Mouse (Mus musculus): Measurements from ENCODE around the gene Apol9a.
"Not testable (repeated sequence)": the region's sequence is repeated elsewhere in the genome, so short reads cannot be mapped to it uniquely, and the experiment has no call there.

Gene Apol9a

GRCm38 (mm10) chr15:77411035-77411434 is at the start of gene Apol9a:
Gene Apol9a, minus strand, starts transcription at chr15:77411135.
- DNase-seq (ENCODE audit: low spot score): not testable (repeated sequence)

- DNase-seq (ENCODE audit: low spot score): not testable (repeated sequence)
Observed at GRCm38 (mm10) chr15:77449927-77450326, 39.0 kb upstream of the Apol9a start.

GRCm38 (mm10) chr15:77447392-77447791 is 36.5 kb upstream of the Apol9a start, which contains the start of gene Apol7b:
Gene Apol7b, minus strand, starts transcription at chr15:77447492.
- DNase-seq (ENCODE audit: low spot score): not testable (repeated sequence)

- not testable (repeated sequence) for DNase-seq (ENCODE audit: low spot score)
Observed at GRCm38 (mm10) chr15:77445668-77446067, 34.7 kb upstream of the Apol9a start.

GRCm38 (mm10) chr15:77444746-77445145 is 33.8 kb upstream of the Apol9a start:
- peak; percentile 10 for DNase-seq (ENCODE audit: low spot score)

- DNase-seq (ENCODE audit: low spot score): not testable (repeated sequence)
Observed at GRCm38 (mm10) chr15:77428690-77429448, 17.9 kb upstream of the Apol9a start.

GRCm38 (mm10) chr15:77422925-77423324 is 12.0 kb upstream of the Apol9a start:
- not testable (repeated sequence) for DNase-seq (ENCODE audit: low spot score)

- DNase-seq (ENCODE audit: low spot score): not testable (repeated sequence)
Observed at GRCm38 (mm10) chr15:77419657-77420056, 8.7 kb upstream of the Apol9a start.

- not testable (repeated sequence) for DNase-seq (ENCODE audit: low spot score)
Observed at GRCm38 (mm10) chr15:77416655-77417333, 5.9 kb upstream of the Apol9a start.

- DNase-seq (ENCODE audit: low spot score): not testable (repeated sequence)
Observed at GRCm38 (mm10) chr15:77415653-77416052, 4.7 kb upstream of the Apol9a start.

- DNase-seq (ENCODE audit: low spot score): not testable (repeated sequence)
Observed at GRCm38 (mm10) chr15:77412695-77413094, 1.8 kb upstream of the Apol9a start.

GRCm38 (mm10) chr15:77406370-77406769 is 4.6 kb downstream of the Apol9a start:
- DNase-seq (ENCODE audit: low spot score): not testable (repeated sequence)

- not testable (repeated sequence) for DNase-seq (ENCODE audit: low spot score)
Observed at GRCm38 (mm10) chr15:77399027-77399426, 11.9 kb downstream of the Apol9a start, which contains the start of gene Apol7a. Gene Apol7a, minus strand, starts transcription at chr15:77399110.

- not testable (repeated sequence) for DNase-seq (ENCODE audit: low spot score)
Observed at GRCm38 (mm10) chr15:77397450-77398132, 13.3 kb downstream of the Apol9a start.

- not testable (repeated sequence) for DNase-seq (ENCODE audit: low spot score)
Observed at GRCm38 (mm10) chr15:77393832-77394231, 17.1 kb downstream of the Apol9a start.

- no peak for DNase-seq (ENCODE audit: low spot score)
Observed at GRCm38 (mm10) chr15:77387462-77387861, 23.5 kb downstream of the Apol9a start.

GRCm38 (mm10) chr15:77384340-77385030 is 26.4 kb downstream of the Apol9a start:
- DNase-seq (ENCODE audit: low spot score): no peak

GRCm38 (mm10) chr15:77382880-77383279 is 28.1 kb downstream of the Apol9a start:
- no peak for DNase-seq (ENCODE audit: low spot score)

GRCm38 (mm10) chr15:77382271-77382850 is 28.6 kb downstream of the Apol9a start:
- DNase-seq (ENCODE audit: low spot score): no peak

- no peak for DNase-seq (ENCODE audit: low spot score)
Observed at GRCm38 (mm10) chr15:77381481-77381880, 29.5 kb downstream of the Apol9a start.

GRCm38 (mm10) chr15:77379921-77380320 is 31.0 kb downstream of the Apol9a start:
- no peak for DNase-seq (ENCODE audit: low spot score)

Measured in layer of hippocampus, adult 9-10 months (tissue).